In genomic region chr16:25751866-25752265, GRCm38 (mm10) we compare ENCODE assay signal across 26 mouse cellular contexts.
DNase-seq lines count a peak whose midpoint lies in the region; ATAC-seq and TF ChIP-seq lines count a peak whose summit lies in the region.
"Had no signal": no experiment of that assay in that cellular context is flagged by ENCODE, and none has a peak within 500 bp of the region (broad histone marks: within the 10 kb centered on the region; RNA-seq: fewer than 3 reads in every experiment).

No protein-coding gene starts in this region.

- no peaks in the 10 kb centered on the region for H3K9me3 ChIP-seq in hindbrain, embryonic 11.5 days (ENCODE audit: control insufficient read depth, low read length)
- no peaks in the 10 kb centered on the region for H3K9me3 ChIP-seq in hindbrain, embryonic 14.5 days (ENCODE audit: control insufficient read depth, low read length)
- no peaks in the 10 kb centered on the region for H3K9me3 ChIP-seq in kidney, embryonic 14.5 days (ENCODE audit: control insufficient read depth, low read length)
- H3K9me3 ChIP-seq in forebrain, embryonic 10.5 days, result no peaks in the 10 kb centered on the region
- no peaks in the 10 kb centered on the region for H3K9me3 ChIP-seq in intestine, postnatal 0 days (ENCODE audit: control insufficient read depth)
- H3K9me3 ChIP-seq in midbrain, embryonic 13.5 days, result no peaks in the 10 kb centered on the region
- H3K9me3 ChIP-seq: embryonic facial prominence, embryonic 12.5 days; forebrain, embryonic 13.5 days; heart, embryonic 13.5 days; liver, embryonic 13.5 days; midbrain, embryonic 12.5 days; neural tube, embryonic 12.5 days had no signal

- DNase-seq in hindbrain, embryonic 11.5 days (ENCODE audit: low spot score), result no peak
- no peak for DNase-seq in hindbrain, embryonic 14.5 days (ENCODE audit: low spot score)
- DNase-seq in brain, embryonic 14.5 days (ENCODE audit: low read depth), result peak; percentile 13
- DNase-seq in kidney, postnatal 25 days, result peak; percentile 10 to 73
- DNase-seq in forebrain, embryonic 10.5 days (ENCODE audit: extremely low spot score, low spot score), result no peak
- DNase-seq: adrenal gland, postnatal 36 days; cerebellum, adult 11 months; gastrocnemius, postnatal 36 days; heart, adult 2 months; heart, postnatal 14 days; layer of hippocampus, adult 9-11 months; liver, embryonic 13.5 days; lung, adult 2 months; lung, postnatal 14 days; retina, postnatal 1 day; right cerebral cortex, postnatal 25 days; thymus, postnatal 4 days had no signal

- no peak overlapping the region for H3K27ac ChIP-seq in hindbrain, embryonic 11.5 days (ENCODE audit: low read depth, low read length)
- H3K27ac ChIP-seq in hindbrain, embryonic 14.5 days, result no peak overlapping the region
- no peak overlapping the region for H3K27ac ChIP-seq in kidney, embryonic 14.5 days (ENCODE audit: low read depth, low read length)
- H3K27ac ChIP-seq in forebrain, embryonic 10.5 days, result no peak overlapping the region
- no peak overlapping the region for H3K27ac ChIP-seq in intestine, postnatal 0 days (ENCODE audit: low read depth, low read length)
- no peak overlapping the region for H3K27ac ChIP-seq in midbrain, embryonic 13.5 days
- H3K27ac ChIP-seq: embryonic facial prominence, embryonic 12.5 days; forebrain, embryonic 13.5 days; heart, adult 2 months; heart, embryonic 13.5 days; liver, embryonic 13.5 days; midbrain, embryonic 12.5 days; neural tube, embryonic 12.5 days had no signal

- 66% methylated on average over 11 of the region's 11 CpGs for WGBS in hindbrain, embryonic 11.5 days
- 57% methylated on average over 11 of the region's 11 CpGs for WGBS in hindbrain, embryonic 14.5 days
- 63% methylated on average over 11 of the region's 11 CpGs for WGBS in kidney, embryonic 14.5 days
- 87% methylated on average over 11 of the region's 11 CpGs for WGBS in forebrain, embryonic 10.5 days
- 89% methylated on average over 11 of the region's 11 CpGs for WGBS in intestine, postnatal 0 days
- 68% methylated on average over 11 of the region's 11 CpGs for WGBS in midbrain, embryonic 13.5 days

- no peak for TF ChIP-seq POLR2A in brain, embryonic 14.5 days (IDR thresholded peaks at IDR 0.05; ENCODE audit: borderline replicate concordance, extremely low read depth, insufficient read depth, insufficient read length, poor library complexity, severe bottlenecking)

- peak; percentile 47; the same call in 1 of the 2 replicates for ATAC-seq in hindbrain, embryonic 11.5 days (ENCODE audit: low FRiP score)
- ATAC-seq in hindbrain, embryonic 14.5 days (ENCODE audit: low FRiP score), result no peak
- ATAC-seq in kidney, embryonic 14.5 days (ENCODE audit: low FRiP score, low TSS enrichment), result peak; percentile 87
- no peak for ATAC-seq in intestine, postnatal 0 days
- no peak for ATAC-seq in midbrain, embryonic 13.5 days
- ATAC-seq: forebrain, embryonic 13.5 days had no signal

- H3K27me3 ChIP-seq in hindbrain, embryonic 11.5 days (ENCODE audit: control insufficient read depth, insufficient read depth, low read length), result no peaks in the 10 kb centered on the region
- no peaks in the 10 kb centered on the region for H3K27me3 ChIP-seq in hindbrain, embryonic 14.5 days (ENCODE audit: control insufficient read depth, insufficient read depth, low read length)
- no peaks in the 10 kb centered on the region for H3K27me3 ChIP-seq in kidney, embryonic 14.5 days (ENCODE audit: control insufficient read depth, insufficient read depth, low read length)
- H3K27me3 ChIP-seq in forebrain, embryonic 10.5 days (ENCODE audit: poor library complexity, severe bottlenecking), result no peaks in the 10 kb centered on the region
- H3K27me3 ChIP-seq in intestine, postnatal 0 days (replicated peaks; ENCODE audit: control insufficient read depth, insufficient read depth, low read length), result no peaks in the 10 kb centered on the region
- no peaks in the 10 kb centered on the region for H3K27me3 ChIP-seq in midbrain, embryonic 13.5 days
- H3K27me3 ChIP-seq: embryonic facial prominence, embryonic 12.5 days; forebrain, embryonic 13.5 days; heart, embryonic 13.5 days; liver, embryonic 13.5 days; midbrain, embryonic 12.5 days; neural tube, embryonic 12.5 days had no signal

- TF ChIP-seq CTCF in brain, embryonic 14.5 days (IDR thresholded peaks at IDR 0.05; ENCODE audit: borderline replicate concordance, extremely low read depth, insufficient read depth, insufficient read length), result no peak
- TF ChIP-seq CTCF in intestine, postnatal 0 days (IDR thresholded peaks at IDR 0.05; ENCODE audit: low read depth), result no peak

- no peak overlapping the region for H3K9ac ChIP-seq in hindbrain, embryonic 11.5 days (ENCODE audit: low read depth, low read length)
- H3K9ac ChIP-seq in hindbrain, embryonic 14.5 days, result no peak overlapping the region
- H3K9ac ChIP-seq in kidney, embryonic 14.5 days (ENCODE audit: low read depth, low read length), result no peak overlapping the region
- no peak overlapping the region for H3K9ac ChIP-seq in intestine, postnatal 0 days (ENCODE audit: low read depth, low read length)
- H3K9ac ChIP-seq in midbrain, embryonic 13.5 days (replicated peaks), result no peak overlapping the region
- H3K9ac ChIP-seq: embryonic facial prominence, embryonic 12.5 days; forebrain, embryonic 13.5 days; heart, embryonic 13.5 days; liver, embryonic 13.5 days; midbrain, embryonic 12.5 days; neural tube, embryonic 12.5 days had no signal

- H3K4me1 ChIP-seq in hindbrain, embryonic 11.5 days (replicated peaks; ENCODE audit: control insufficient read depth, insufficient read depth, low read length), result no peaks in the 10 kb centered on the region
- no peaks in the 10 kb centered on the region for H3K4me1 ChIP-seq in hindbrain, embryonic 14.5 days (replicated peaks; ENCODE audit: control insufficient read depth, insufficient read depth, low read length)
- H3K4me1 ChIP-seq in kidney, embryonic 14.5 days (ENCODE audit: control insufficient read depth, insufficient read depth, low read length), result no peaks in the 10 kb centered on the region
- peaks cover 6% of the 10 kb centered on the region for H3K4me1 ChIP-seq in forebrain, embryonic 10.5 days
- no peaks in the 10 kb centered on the region for H3K4me1 ChIP-seq in intestine, postnatal 0 days (replicated peaks; ENCODE audit: control insufficient read depth, insufficient read depth, low read length)
- H3K4me1 ChIP-seq in midbrain, embryonic 13.5 days (replicated peaks), result 0 out of 2 replicates have a peak, but pooled peaks cover 3% of the 10 kb centered on the region
- H3K4me1 ChIP-seq: liver, embryonic 13.5 days; midbrain, embryonic 12.5 days had no signal

- H3K4me2 ChIP-seq in hindbrain, embryonic 11.5 days (replicated peaks; ENCODE audit: low read depth, low read length), result no peak overlapping the region
- H3K4me2 ChIP-seq in hindbrain, embryonic 14.5 days (replicated peaks), result no peak overlapping the region
- peak overlapping the region; percentile 15; the same call in 1 of the 2 replicates for H3K4me2 ChIP-seq in kidney, embryonic 14.5 days (replicated peaks; ENCODE audit: low read depth, low read length)
- H3K4me2 ChIP-seq in intestine, postnatal 0 days (replicated peaks; ENCODE audit: low read depth), result no peak overlapping the region
- H3K4me2 ChIP-seq in midbrain, embryonic 13.5 days (replicated peaks), result no peak overlapping the region
- H3K4me2 ChIP-seq: embryonic facial prominence, embryonic 12.5 days; forebrain, embryonic 13.5 days; heart, embryonic 13.5 days; liver, embryonic 13.5 days; midbrain, embryonic 12.5 days; neural tube, embryonic 12.5 days had no signal

- H3K36me3 ChIP-seq in hindbrain, embryonic 11.5 days (ENCODE audit: control insufficient read depth, insufficient read depth, low read length), result no peaks in the 10 kb centered on the region
- no peaks in the 10 kb centered on the region for H3K36me3 ChIP-seq in hindbrain, embryonic 14.5 days (replicated peaks; ENCODE audit: control insufficient read depth, insufficient read depth)
- no peaks in the 10 kb centered on the region for H3K36me3 ChIP-seq in kidney, embryonic 14.5 days (ENCODE audit: control insufficient read depth, insufficient read depth, low read length)
- no peaks in the 10 kb centered on the region for H3K36me3 ChIP-seq in forebrain, embryonic 10.5 days (replicated peaks)
- no peaks in the 10 kb centered on the region for H3K36me3 ChIP-seq in intestine, postnatal 0 days (ENCODE audit: control insufficient read depth, insufficient read depth)
- H3K36me3 ChIP-seq in midbrain, embryonic 13.5 days, result no peaks in the 10 kb centered on the region
- H3K36me3 ChIP-seq: embryonic facial prominence, embryonic 12.5 days; heart, embryonic 13.5 days; liver, embryonic 13.5 days; midbrain, embryonic 12.5 days; neural tube, embryonic 12.5 days had no signal

- H3K4me3 ChIP-seq in hindbrain, embryonic 11.5 days (ENCODE audit: low read depth, low read length), result no peak overlapping the region
- no peak overlapping the region for H3K4me3 ChIP-seq in hindbrain, embryonic 14.5 days (replicated peaks; ENCODE audit: low read length)
- H3K4me3 ChIP-seq in kidney, embryonic 14.5 days (ENCODE audit: low read length), result no peak overlapping the region
- no peak overlapping the region for H3K4me3 ChIP-seq in forebrain, embryonic 10.5 days
- no peak overlapping the region for H3K4me3 ChIP-seq in intestine, postnatal 0 days (ENCODE audit: low read depth, low read length)
- no peak overlapping the region for H3K4me3 ChIP-seq in midbrain, embryonic 13.5 days (replicated peaks)
- H3K4me3 ChIP-seq: embryonic facial prominence, embryonic 12.5 days; erythroblast, embryonic 14.5 days; forebrain, embryonic 13.5 days; heart, adult 2 months; heart, embryonic 13.5 days; liver, embryonic 13.5 days; midbrain, embryonic 12.5 days; neural tube, embryonic 12.5 days had no signal

Comparison
In these comparisons a context has a peak if more than half of its experiments do, and no peak if none do; other contexts are left out.
1. ATAC-seq: peak in hindbrain, embryonic 11.5 days (single experiment) and kidney, embryonic 14.5 days (single experiment); none in hindbrain, embryonic 14.5 days (single experiment), intestine, postnatal 0 days (single experiment) and midbrain, embryonic 13.5 days (single experiment).
2. DNase-seq: peak in brain, embryonic 14.5 days (single experiment) and kidney, postnatal 25 days (2 of 2); none in hindbrain, embryonic 11.5 days (single experiment), hindbrain, embryonic 14.5 days (single experiment) and forebrain, embryonic 10.5 days (single experiment).